8 mouse cellular contexts compared by ENCODE assay signal in genomic region chr7:144941242-144941831, GRCm38 (mm10). TPM values are rescaled to one million over a fixed set of nuclear protein-coding genes. Genes with fewer than 3 reads are reported as not detected.
A peak's percentile ranks its signal among the peaks of the same experiment; 100 is the strongest.
DNase-seq lines count a peak whose midpoint lies in the region; ATAC-seq lines count a peak whose summit lies in the region.

No protein-coding gene starts in this region.

- H3K36me3 ChIP-seq in embryonic facial prominence, embryonic 15.5 days, result peaks cover 6% of the 10 kb centered on the region
- peaks cover 13% of the 10 kb centered on the region for H3K36me3 ChIP-seq in heart, embryonic 10.5 days
- peaks cover 9% of the 10 kb centered on the region; the same call in 1 of the 2 replicates for H3K36me3 ChIP-seq in kidney, embryonic 14.5 days (ENCODE audit: control insufficient read depth, insufficient read depth, low read length)
- 0 out of 2 replicates have a peak, but pooled peaks cover 4% of the 10 kb centered on the region for H3K36me3 ChIP-seq in liver, embryonic 15.5 days (replicated peaks)
- peaks cover 7% of the 10 kb centered on the region for H3K36me3 ChIP-seq in neural tube, embryonic 11.5 days (ENCODE audit: control insufficient read depth, insufficient read depth, low read length)

- H3K4me3 ChIP-seq in embryonic facial prominence, embryonic 15.5 days (replicated peaks), result peak overlapping the region; percentile 65
- H3K4me3 ChIP-seq in heart, embryonic 10.5 days, result peak overlapping the region; percentile 85
- H3K4me3 ChIP-seq in kidney, embryonic 14.5 days (ENCODE audit: low read length), result peak overlapping the region; percentile 57
- peak overlapping the region; percentile 54 for H3K4me3 ChIP-seq in liver, embryonic 15.5 days (replicated peaks)
- peak overlapping the region; percentile 38 for H3K4me3 ChIP-seq in neural tube, embryonic 11.5 days (ENCODE audit: low read depth, low read length)

- no peaks in the 10 kb centered on the region for H3K27me3 ChIP-seq in embryonic facial prominence, embryonic 15.5 days
- H3K27me3 ChIP-seq in heart, embryonic 10.5 days (ENCODE audit: insufficient read depth, poor library complexity, severe bottlenecking), result peaks cover 7% of the 10 kb centered on the region; the same call in 1 of the 2 replicates
- H3K27me3 ChIP-seq in kidney, embryonic 14.5 days (ENCODE audit: control insufficient read depth, insufficient read depth, low read length), result no peaks in the 10 kb centered on the region
- peaks cover 86% of the 10 kb centered on the region for H3K27me3 ChIP-seq in liver, embryonic 15.5 days
- H3K27me3 ChIP-seq in neural tube, embryonic 11.5 days (ENCODE audit: control insufficient read depth, insufficient read depth, low read length), result peaks cover 4% of the 10 kb centered on the region; the same call in 1 of the 2 replicates

- H3K4me2 ChIP-seq in embryonic facial prominence, embryonic 15.5 days (replicated peaks), result peak overlapping the region; percentile 95
- peak overlapping the region; percentile 90 for H3K4me2 ChIP-seq in kidney, embryonic 14.5 days (replicated peaks; ENCODE audit: low read depth, low read length)
- peak overlapping the region; percentile 68 for H3K4me2 ChIP-seq in liver, embryonic 15.5 days
- H3K4me2 ChIP-seq in neural tube, embryonic 11.5 days (ENCODE audit: low read depth), result peak overlapping the region; percentile 86

- peak overlapping the region; percentile 41 for H3K9ac ChIP-seq in embryonic facial prominence, embryonic 15.5 days
- H3K9ac ChIP-seq in kidney, embryonic 14.5 days (ENCODE audit: low read depth, low read length), result peak overlapping the region; percentile 88
- H3K9ac ChIP-seq in liver, embryonic 15.5 days, result no peak overlapping the region
- H3K9ac ChIP-seq in neural tube, embryonic 11.5 days (ENCODE audit: low read length), result peak overlapping the region; percentile 23

- H3K9me3 ChIP-seq in embryonic facial prominence, embryonic 15.5 days (replicated peaks), result no peaks in the 10 kb centered on the region
- H3K9me3 ChIP-seq in heart, embryonic 10.5 days, result no peaks in the 10 kb centered on the region
- no peaks in the 10 kb centered on the region for H3K9me3 ChIP-seq in kidney, embryonic 14.5 days (ENCODE audit: control insufficient read depth, low read length)
- no peaks in the 10 kb centered on the region for H3K9me3 ChIP-seq in liver, embryonic 15.5 days (replicated peaks)
- no peaks in the 10 kb centered on the region for H3K9me3 ChIP-seq in neural tube, embryonic 11.5 days (ENCODE audit: control insufficient read depth, low read length)

- ATAC-seq in embryonic facial prominence, embryonic 15.5 days (ENCODE audit: insufficient number of reproducible peaks, low FRiP score, low TSS enrichment, low read depth), result peak; percentile 84
- ATAC-seq in kidney, embryonic 14.5 days (ENCODE audit: low FRiP score, low TSS enrichment), result peak; percentile 87
- peak; percentile 59 for ATAC-seq in liver, embryonic 15.5 days (ENCODE audit: insufficient read depth)
- ATAC-seq in neural tube, embryonic 11.5 days (ENCODE audit: insufficient read depth, low FRiP score, low TSS enrichment), result peak; percentile 77

- under 1% methylated on average over 39 of the region's 39 CpGs for WGBS in embryonic facial prominence, embryonic 15.5 days
- WGBS in heart, embryonic 10.5 days, result under 1% methylated on average over 39 of the region's 39 CpGs
- under 1% methylated on average over 39 of the region's 39 CpGs for WGBS in kidney, embryonic 14.5 days
- WGBS in liver, embryonic 15.5 days (ENCODE audit: insufficient replicate concordance), result under 1% methylated on average over 39 of the region's 39 CpGs
- under 1% methylated on average over 39 of the region's 39 CpGs for WGBS in neural tube, embryonic 11.5 days

- H3K27ac ChIP-seq in embryonic facial prominence, embryonic 15.5 days (replicated peaks), result peak overlapping the region; percentile 88
- peak overlapping the region; percentile 95 for H3K27ac ChIP-seq in heart, embryonic 10.5 days
- peak overlapping the region; percentile 94 for H3K27ac ChIP-seq in kidney, embryonic 14.5 days (ENCODE audit: low read depth, low read length)
- H3K27ac ChIP-seq in liver, embryonic 15.5 days (replicated peaks), result peak overlapping the region; percentile 65
- H3K27ac ChIP-seq in neural tube, embryonic 11.5 days (ENCODE audit: low read depth, low read length), result peak overlapping the region; percentile 65

- peaks cover 60% of the 10 kb centered on the region for H3K4me1 ChIP-seq in embryonic facial prominence, embryonic 15.5 days
- H3K4me1 ChIP-seq in heart, embryonic 10.5 days, result peaks cover 46% of the 10 kb centered on the region
- peaks cover 29% of the 10 kb centered on the region for H3K4me1 ChIP-seq in kidney, embryonic 14.5 days (ENCODE audit: control insufficient read depth, insufficient read depth, low read length)
- H3K4me1 ChIP-seq in liver, embryonic 15.5 days (replicated peaks), result peaks cover 28% of the 10 kb centered on the region
- H3K4me1 ChIP-seq in neural tube, embryonic 11.5 days (ENCODE audit: control insufficient read depth, insufficient read depth, low read length), result peaks cover 38% of the 10 kb centered on the region

- peak; percentile 70 for DNase-seq in layer of hippocampus, adult 11-12 months (ENCODE audit: low spot score)
- no peak for DNase-seq in layer of hippocampus, adult 9-11 months
- peak; percentile 97 for DNase-seq in heart, embryonic 10.5 days (ENCODE audit: low spot score)
- DNase-seq in neural tube, embryonic 11.5 days (ENCODE audit: low spot score), result peak; percentile 91
- DNase-seq in testis, postnatal 14 days (ENCODE audit: low spot score), result peak; percentile 93

RNA-seq across cellular contexts. Expression of gene Ccnd1, which starts 1.6 kb away (rescaled TPM):
- 134 and 143 TPM in 2 replicates for polyA plus RNA-seq in embryonic facial prominence, embryonic 15.5 days (2015; fragmentation: Nextera tagmentation; extraction: Ambion mirVana)
- polyA plus RNA-seq in heart, embryonic 10.5 days (2016; fragmentation: Nextera tagmentation; extraction: Ambion mirVana), result 92.1 and 96.5 TPM in 2 replicates
- 231 and 315 TPM in 2 replicates for polyA plus RNA-seq in kidney, embryonic 14.5 days (2014; fragmentation: Nextera tagmentation; extraction: Ambion mirVana)
- 21.6 and 24.5 TPM in 2 replicates for polyA plus RNA-seq in liver, embryonic 15.5 days (2015; fragmentation: Nextera tagmentation; extraction: Ambion mirVana)
- 201 and 213 TPM in 2 replicates for polyA plus RNA-seq in neural tube, embryonic 11.5 days (2014; fragmentation: Nextera tagmentation; extraction: Ambion mirVana)

RNA-seq across cellular contexts. Expression of gene LTO1, which starts 26.4 kb away (rescaled TPM):
- 26.6 and 29.5 TPM in 2 replicates for polyA plus RNA-seq in embryonic facial prominence, embryonic 15.5 days (2015; fragmentation: Nextera tagmentation; extraction: Ambion mirVana)
- 23.3 and 26.0 TPM in 2 replicates for polyA plus RNA-seq in heart, embryonic 10.5 days (2016; fragmentation: Nextera tagmentation; extraction: Ambion mirVana)
- polyA plus RNA-seq in kidney, embryonic 14.5 days (2014; fragmentation: Nextera tagmentation; extraction: Ambion mirVana), result 19.2 and 20.3 TPM in 2 replicates
- 8.3 and 9.4 TPM in 2 replicates for polyA plus RNA-seq in liver, embryonic 15.5 days (2015; fragmentation: Nextera tagmentation; extraction: Ambion mirVana)
- 28.1 and 29.1 TPM in 2 replicates for polyA plus RNA-seq in neural tube, embryonic 11.5 days (2014; fragmentation: Nextera tagmentation; extraction: Ambion mirVana)

RNA-seq across cellular contexts. Expression of gene Fgf15, which starts 45.0 kb away (rescaled TPM):
- polyA plus RNA-seq in embryonic facial prominence, embryonic 15.5 days (2015; fragmentation: Nextera tagmentation; extraction: Ambion mirVana), result 1.00 and 1.6 TPM in 2 replicates
- 0.41 and 1.5 TPM in 2 replicates for polyA plus RNA-seq in heart, embryonic 10.5 days (2016; fragmentation: Nextera tagmentation; extraction: Ambion mirVana)
- 2.2 and 2.5 TPM in 2 replicates for polyA plus RNA-seq in kidney, embryonic 14.5 days (2014; fragmentation: Nextera tagmentation; extraction: Ambion mirVana)
- polyA plus RNA-seq in liver, embryonic 15.5 days (2015; fragmentation: Nextera tagmentation; extraction: Ambion mirVana), result not detected in 2 replicates
- polyA plus RNA-seq in neural tube, embryonic 11.5 days (2014; fragmentation: Nextera tagmentation; extraction: Ambion mirVana), result 48.6 and 53.3 TPM in 2 replicates

Comparison
In these comparisons a context has a peak if more than half of its experiments do, and no peak if none do; other contexts are left out.
1. RNA of gene Fgf15, which starts 45.0 kb away (polyA plus RNA-seq): 48.6 to 53.3 TPM in neural tube, embryonic 11.5 days; 2.2 to 2.5 TPM in kidney, embryonic 14.5 days, 1.00 to 1.6 TPM in embryonic facial prominence, embryonic 15.5 days, 0.41 to 1.5 TPM in heart, embryonic 10.5 days and not detected in liver, embryonic 15.5 days; every median in the first group is over 10 times any median in the second.
2. Peak in every context shown above with its lines, with median percentiles within 50 percentile points of each other: ATAC-seq, H3K27ac ChIP-seq, H3K4me2 ChIP-seq and H3K4me3 ChIP-seq.